Mouse (Mus musculus): ENCODE results near the gene Tmem216. TPM values are rescaled to one million over a fixed set of nuclear protein-coding genes. Genes with fewer than 3 reads are reported as not detected.

The Tmem216 gene
- not detected in 2 replicates for polyA plus RNA-seq (2012; ENCODE audit: insufficient read depth, insufficient read length, low replicate concordance, missing spikeins)

- whole genome bisulfite sequencing, result under 1% methylated on average over 43 of the region's 43 CpGs
- Histone ChIP-seq H3K27ac (ENCODE audit: insufficient read depth, low read depth, low read length) (peak within 1 kb of the TSS; percentile 70), H3K4me3 (ENCODE audit: insufficient read depth, low read depth, low read length) (peak within 1 kb of the TSS; percentile 86), H3K4me1 (ENCODE audit: control insufficient read depth, insufficient read depth, low read length) (no peaks in the 10 kb centered on the region)
- TF ChIP-seq CTCF (IDR thresholded peaks at IDR 0.05; ENCODE audit: insufficient read depth, low read depth, low read length), result no peak
- peak; percentile 34; the same call in 1 of the 2 replicates for TF ChIP-seq POLR2A (IDR thresholded peaks at IDR 0.05; ENCODE audit: insufficient read depth, low read depth, low read length)
Observed at GRCm38 (mm10) chr19:10555624-10556510, at the start of gene Tmem216. Gene Tmem216 (minus strand): TSS chr19:10556238.

- peaks cover 10% of the 10 kb centered on the region for H3K4me1 ChIP-seq (ENCODE audit: control insufficient read depth, insufficient read depth, low read length)
- TF ChIP-seq POLR2A (IDR thresholded peaks at IDR 0.05; ENCODE audit: insufficient read depth, low read depth, low read length), result peak; percentile 88
- peak; percentile 39; the same call in 1 of the 2 replicates for TF ChIP-seq CTCF (IDR thresholded peaks at IDR 0.05; ENCODE audit: insufficient read depth, low read depth, low read length)
- peak within 1 kb of the TSS; percentile 90 for H3K4me3 ChIP-seq (ENCODE audit: insufficient read depth, low read depth, low read length)
- peak within 1 kb of the TSS; percentile 89 for H3K27ac ChIP-seq (ENCODE audit: insufficient read depth, low read depth, low read length)
- under 1% methylated on average over 49 of the region's 49 CpGs for WGBS
Observed at GRCm38 (mm10) chr19:10605293-10605900, 49.4 kb upstream of the Tmem216 start, which contains the start of the genes Ddb1 and Tkfc. Gene Ddb1 (plus strand): TSS chr19:10605327. Gene Tkfc (minus strand): TSS chr19:10605654.

DNA sequence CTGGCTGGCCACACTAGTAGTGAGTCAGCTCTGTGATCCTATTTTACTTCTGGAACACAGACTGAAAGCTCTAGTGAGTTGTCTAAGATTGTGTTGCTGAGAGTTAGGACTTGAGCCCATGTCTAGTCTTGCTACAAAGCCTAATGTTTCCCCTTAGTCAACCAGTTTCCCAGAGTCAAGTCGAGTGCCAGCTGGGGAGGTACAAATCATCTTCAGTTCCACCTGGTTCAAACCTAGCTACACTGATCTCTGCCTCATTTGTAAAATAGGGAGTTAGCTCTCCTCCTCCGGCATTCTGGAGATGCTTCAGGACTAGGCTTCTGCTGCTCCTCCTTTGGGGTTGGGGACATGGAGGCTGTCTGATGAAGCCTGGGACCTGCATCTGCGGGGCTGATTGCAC is 48.5 kb upstream of the Tmem216 start:
- no peak for TF ChIP-seq POLR2A (IDR thresholded peaks at IDR 0.05; ENCODE audit: insufficient read depth, low read depth, low read length)
- TF ChIP-seq CTCF (IDR thresholded peaks at IDR 0.05; ENCODE audit: insufficient read depth, low read depth, low read length), result no peak
- Histone ChIP-seq H3K4me1 (ENCODE audit: control insufficient read depth, insufficient read depth, low read length) (peaks cover 10% of the 10 kb centered on the region), H3K4me3 (ENCODE audit: insufficient read depth, low read depth, low read length) (peak overlapping the region; percentile 90), H3K27ac (ENCODE audit: insufficient read depth, low read depth, low read length) (no peak overlapping the region)
- 52% methylated on average over 3 of the region's 3 CpGs for WGBS

GRCm38 (mm10) chr19:10603660-10604523 is 47.9 kb upstream of the Tmem216 start:
- 84% methylated on average over 18 of the region's 18 CpGs for WGBS
- TF ChIP-seq POLR2A (IDR thresholded peaks at IDR 0.05; ENCODE audit: insufficient read depth, low read depth, low read length) (no peak), CTCF (IDR thresholded peaks at IDR 0.05; ENCODE audit: insufficient read depth, low read depth, low read length) (no peak)
- H3K27ac ChIP-seq (ENCODE audit: insufficient read depth, low read depth, low read length), result no peak overlapping the region
- H3K4me3 ChIP-seq (ENCODE audit: insufficient read depth, low read depth, low read length), result no peak overlapping the region
- H3K4me1 ChIP-seq (ENCODE audit: control insufficient read depth, insufficient read depth, low read length), result peaks cover 10% of the 10 kb centered on the region

GRCm38 (mm10) chr19:10602787-10603186 is 46.7 kb upstream of the Tmem216 start:
- H3K27ac ChIP-seq (ENCODE audit: insufficient read depth, low read depth, low read length), result peak overlapping the region; percentile 61
- H3K4me3 ChIP-seq (ENCODE audit: insufficient read depth, low read depth, low read length), result peak overlapping the region; percentile 33
- 2% methylated on average over 9 of the region's 9 CpGs for WGBS
- peaks cover 10% of the 10 kb centered on the region for H3K4me1 ChIP-seq (ENCODE audit: control insufficient read depth, insufficient read depth, low read length)
- TF ChIP-seq POLR2A (IDR thresholded peaks at IDR 0.05; ENCODE audit: insufficient read depth, low read depth, low read length), result no peak
- peak; percentile 77; the same call in 1 of the 2 replicates for TF ChIP-seq CTCF (IDR thresholded peaks at IDR 0.05; ENCODE audit: insufficient read depth, low read depth, low read length)

DNA sequence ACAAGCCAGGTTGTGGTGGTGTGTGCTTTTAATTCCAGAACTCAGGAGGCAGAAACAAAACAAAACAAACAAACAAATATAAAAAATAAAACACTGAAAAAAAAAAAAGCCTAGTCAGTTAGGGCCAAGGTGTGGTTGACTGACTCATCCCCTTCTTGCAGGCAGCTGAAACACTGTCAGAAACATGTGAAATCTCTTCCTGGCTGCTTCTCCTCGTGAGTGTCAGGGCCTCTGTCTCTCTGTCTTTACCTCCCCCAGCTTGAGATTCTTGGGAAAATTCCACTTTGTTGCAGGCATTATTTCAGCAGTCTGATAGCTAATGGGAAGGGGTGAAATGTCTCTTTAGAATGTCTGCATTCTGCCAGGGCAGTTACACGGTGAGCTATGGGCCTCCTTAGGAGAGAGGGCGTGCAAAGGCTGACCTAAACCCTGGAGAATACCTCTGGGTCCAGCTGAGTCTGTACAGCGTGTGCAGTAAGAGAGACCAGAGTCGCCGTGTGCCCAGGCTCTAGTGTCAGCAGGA is 46.3 kb upstream of the Tmem216 start:
- H3K4me3 ChIP-seq (ENCODE audit: insufficient read depth, low read depth, low read length), result peak overlapping the region; percentile 33
- peaks cover 10% of the 10 kb centered on the region for H3K4me1 ChIP-seq (ENCODE audit: control insufficient read depth, insufficient read depth, low read length)
- WGBS, result 10% methylated on average over 6 of the region's 6 CpGs
- H3K27ac ChIP-seq (ENCODE audit: insufficient read depth, low read depth, low read length), result peak overlapping the region; percentile 61
- no peak for TF ChIP-seq POLR2A (IDR thresholded peaks at IDR 0.05; ENCODE audit: insufficient read depth, low read depth, low read length)
- TF ChIP-seq CTCF (IDR thresholded peaks at IDR 0.05; ENCODE audit: insufficient read depth, low read depth, low read length), result no peak

DNA sequence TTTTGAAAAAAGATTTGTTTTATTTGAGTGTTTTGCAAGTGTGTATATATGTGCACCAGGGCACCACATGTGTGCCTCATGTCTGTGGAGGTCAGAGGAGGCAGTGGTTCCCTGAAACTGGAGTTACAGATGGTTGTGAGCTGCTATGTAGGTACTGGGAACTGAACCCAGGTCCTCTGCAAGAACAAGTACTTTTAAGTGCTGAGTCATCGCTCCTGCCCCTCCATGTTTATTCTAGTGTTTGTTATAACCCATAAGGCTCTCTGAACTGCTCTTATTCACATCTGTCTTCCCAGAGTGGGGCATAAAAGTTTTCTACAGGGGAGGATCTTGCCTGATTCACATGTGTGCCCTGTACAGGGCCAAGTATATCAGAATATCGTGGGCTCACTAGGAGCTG is 43.6 kb upstream of the Tmem216 start:
- no peak for TF ChIP-seq POLR2A (IDR thresholded peaks at IDR 0.05; ENCODE audit: insufficient read depth, low read depth, low read length)
- no peak for TF ChIP-seq CTCF (IDR thresholded peaks at IDR 0.05; ENCODE audit: insufficient read depth, low read depth, low read length)

DNA sequence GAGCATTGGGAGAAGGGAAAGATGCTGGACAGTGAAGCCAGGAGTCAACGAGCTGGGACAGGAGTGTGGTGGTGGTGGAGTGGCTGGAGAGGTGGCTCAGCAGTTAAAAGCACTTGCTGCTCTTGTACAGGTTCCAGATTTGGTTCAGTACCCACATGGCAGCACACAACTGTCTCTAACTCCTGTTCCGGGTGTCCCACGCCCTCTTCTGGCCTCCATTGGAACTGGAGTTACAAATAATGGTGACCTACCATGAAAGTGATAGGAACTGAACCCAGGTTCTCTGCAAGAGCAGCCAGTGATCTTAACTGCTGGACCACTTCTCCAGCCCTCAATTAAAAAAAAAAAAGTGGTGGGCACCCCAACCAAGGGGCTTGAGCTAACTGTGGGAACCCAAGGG is 42.1 kb upstream of the Tmem216 start:
- WGBS, result 32% methylated on average over 3 of the region's 3 CpGs
- no peak overlapping the region for H3K27ac ChIP-seq (ENCODE audit: insufficient read depth, low read depth, low read length)
- no peak overlapping the region for H3K4me3 ChIP-seq (ENCODE audit: insufficient read depth, low read depth, low read length)
- no peak for TF ChIP-seq CTCF (IDR thresholded peaks at IDR 0.05; ENCODE audit: insufficient read depth, low read depth, low read length)
- TF ChIP-seq POLR2A (IDR thresholded peaks at IDR 0.05; ENCODE audit: insufficient read depth, low read depth, low read length), result no peak
- H3K4me1 ChIP-seq (ENCODE audit: control insufficient read depth, insufficient read depth, low read length), result peaks cover 3% of the 10 kb centered on the region; the same call in 1 of the 2 replicates

More for the DNA sequence above, 43.6 kb upstream of the Tmem216 start:
- H3K4me1 ChIP-seq (ENCODE audit: control insufficient read depth, insufficient read depth, low read length), result peaks cover 6% of the 10 kb centered on the region
- WGBS, result 98% methylated on average over 2 of the region's 2 CpGs
- H3K27ac ChIP-seq (ENCODE audit: insufficient read depth, low read depth, low read length), result no peak overlapping the region
- no peak overlapping the region for H3K4me3 ChIP-seq (ENCODE audit: insufficient read depth, low read depth, low read length)
